21 mouse cellular contexts compared by ENCODE assay signal in genomic region chr7:68809782-68810181, GRCm38 (mm10).
DNase-seq lines count a peak whose midpoint lies in the region; ATAC-seq lines count a peak whose summit lies in the region.
"Had no signal": no experiment of that assay in that cellular context is flagged by ENCODE, and none has a peak within 500 bp of the region (broad histone marks: within the 10 kb centered on the region; RNA-seq: fewer than 3 reads in every experiment).

No protein-coding gene starts in this region.

- no peak overlapping the region for H3K9ac ChIP-seq in neural tube, embryonic 11.5 days (ENCODE audit: low read length)
- no peak overlapping the region for H3K9ac ChIP-seq in neural tube, embryonic 15.5 days (replicated peaks)
- H3K9ac ChIP-seq: forebrain, postnatal 0 days; hindbrain, embryonic 13.5 days; liver, embryonic 13.5 days; lung, embryonic 15.5 days; stomach, embryonic 15.5 days had no signal

- DNase-seq in embryo, embryonic 11 days, result peak; percentile 37
- DNase-seq in embryo, embryonic 9.5 days (ENCODE audit: extremely low spot score), result no peak
- peak; percentile 25 for DNase-seq in kidney, postnatal 10 days
- DNase-seq in kidney, postnatal 25 days, result no peak
- peak; percentile 27 for DNase-seq in neural tube, embryonic 11.5 days (ENCODE audit: low spot score)
- DNase-seq in frontal cortex, adult 2 months (ENCODE audit: extremely low spot score in 1 of 2, low spot score in 1 of 2), result no peak
- DNase-seq: adrenal gland, postnatal 14 days; cerebellum, adult 2 months; cerebellum, postnatal 25 days; forebrain, postnatal 0 days; gastrocnemius, adult 2 months; kidney, adult 8-10 months; liver, embryonic 13.5 days; lung, postnatal 36 days; thymus, adult 2 months; thymus, postnatal 4 days had no signal

- ATAC-seq in neural tube, embryonic 11.5 days (ENCODE audit: insufficient read depth, low FRiP score, low TSS enrichment), result no peak
- no peak for ATAC-seq in neural tube, embryonic 15.5 days (ENCODE audit: low FRiP score)
- ATAC-seq: forebrain, postnatal 0 days had no signal

- H3K36me3 ChIP-seq in neural tube, embryonic 11.5 days (ENCODE audit: control insufficient read depth, insufficient read depth, low read length), result no peaks in the 10 kb centered on the region
- no peaks in the 10 kb centered on the region for H3K36me3 ChIP-seq in neural tube, embryonic 15.5 days
- H3K36me3 ChIP-seq: hindbrain, embryonic 13.5 days; liver, embryonic 13.5 days; lung, embryonic 15.5 days; stomach, embryonic 15.5 days had no signal

- H3K27me3 ChIP-seq in neural tube, embryonic 11.5 days (ENCODE audit: control insufficient read depth, insufficient read depth, low read length), result no peaks in the 10 kb centered on the region
- no peaks in the 10 kb centered on the region for H3K27me3 ChIP-seq in neural tube, embryonic 15.5 days (replicated peaks)
- H3K27me3 ChIP-seq: hindbrain, embryonic 13.5 days; liver, embryonic 13.5 days; lung, embryonic 15.5 days; megakaryocyte, embryonic 14.5 days; stomach, embryonic 15.5 days had no signal

- H3K4me3 ChIP-seq in neural tube, embryonic 11.5 days (ENCODE audit: low read depth, low read length), result no peak overlapping the region
- H3K4me3 ChIP-seq in neural tube, embryonic 15.5 days (replicated peaks), result no peak overlapping the region
- H3K4me3 ChIP-seq: gastrocnemius, adult 2 months; hindbrain, embryonic 13.5 days; liver, embryonic 13.5 days; lung, embryonic 15.5 days; megakaryocyte, embryonic 14.5 days; stomach, embryonic 15.5 days had no signal

- no peak overlapping the region for H3K4me2 ChIP-seq in neural tube, embryonic 11.5 days (ENCODE audit: low read depth)
- H3K4me2 ChIP-seq in neural tube, embryonic 15.5 days, result no peak overlapping the region
- H3K4me2 ChIP-seq: hindbrain, embryonic 13.5 days; liver, embryonic 13.5 days; lung, embryonic 15.5 days; stomach, embryonic 15.5 days had no signal

- no peaks in the 10 kb centered on the region for H3K9me3 ChIP-seq in neural tube, embryonic 11.5 days (ENCODE audit: control insufficient read depth, low read length)
- H3K9me3 ChIP-seq in neural tube, embryonic 15.5 days (replicated peaks), result no peaks in the 10 kb centered on the region
- H3K9me3 ChIP-seq: hindbrain, embryonic 13.5 days; liver, embryonic 13.5 days; lung, embryonic 15.5 days; megakaryocyte, embryonic 14.5 days; stomach, embryonic 15.5 days had no signal

- WGBS in neural tube, embryonic 11.5 days, result 45% methylated on average over 8 of the region's 8 CpGs
- WGBS in neural tube, embryonic 15.5 days, result 47% methylated on average over 8 of the region's 8 CpGs

- no peak overlapping the region for H3K27ac ChIP-seq in neural tube, embryonic 11.5 days (ENCODE audit: low read depth, low read length)
- no peak overlapping the region for H3K27ac ChIP-seq in neural tube, embryonic 15.5 days (replicated peaks)
- H3K27ac ChIP-seq: gastrocnemius, adult 2 months; hindbrain, embryonic 13.5 days; liver, embryonic 13.5 days; lung, embryonic 15.5 days; stomach, embryonic 15.5 days had no signal

- no peaks in the 10 kb centered on the region for H3K4me1 ChIP-seq in neural tube, embryonic 11.5 days (ENCODE audit: control insufficient read depth, insufficient read depth, low read length)
- H3K4me1 ChIP-seq in neural tube, embryonic 15.5 days, result no peaks in the 10 kb centered on the region
- H3K4me1 ChIP-seq: hindbrain, embryonic 13.5 days; liver, embryonic 13.5 days; lung, embryonic 15.5 days; megakaryocyte, embryonic 14.5 days; stomach, embryonic 15.5 days had no signal

Comparison
In these comparisons a context has a peak if more than half of its experiments do, and no peak if none do; other contexts are left out.
1. DNase-seq: peak in embryo, embryonic 11 days (single experiment), kidney, postnatal 10 days (single experiment) and neural tube, embryonic 11.5 days (single experiment); none in embryo, embryonic 9.5 days (single experiment), kidney, postnatal 25 days (0 of 2) and frontal cortex, adult 2 months (0 of 2).